Comparison of ENCODE assay signal across 18 mouse cellular contexts in genomic region chr9:43273735-43274134, GRCm38 (mm10). TPM values are rescaled to one million over a fixed set of nuclear protein-coding genes. Genes with fewer than 3 reads are reported as not detected.
DNase-seq lines count a peak whose midpoint lies in the region; TF ChIP-seq lines count a peak whose summit lies in the region.
"Had no signal": no experiment of that assay in that cellular context is flagged by ENCODE, and none has a peak within 500 bp of the region (broad histone marks: within the 10 kb centered on the region; RNA-seq: fewer than 3 reads in every experiment).

No protein-coding gene starts in this region.

- TF ChIP-seq POLR2A in heart, adult 2 months (IDR thresholded peaks at IDR 0.05; ENCODE audit: insufficient read depth, low read depth, low read length), result no peak

- peaks cover 2% of the 10 kb centered on the region; the same call in 1 of the 2 replicates for H3K27me3 ChIP-seq in heart, adult 2 months (ENCODE audit: control insufficient read depth, insufficient read depth, low read length)
- H3K27me3 ChIP-seq in limb, embryonic 10.5 days (ENCODE audit: low read depth, poor library complexity, severe bottlenecking), result peaks cover 27% of the 10 kb centered on the region

- peak in 1 of 2 experiments; percentile 56 for DNase-seq in heart, adult 2 months
- DNase-seq in heart, adult 8-10 months (ENCODE audit: low spot score), result no peak
- DNase-seq in gastrocnemius, adult 8-10 months (ENCODE audit: low spot score in 2 of 2), result peak; percentile 42 to 57
- DNase-seq in limb, embryonic 10.5 days (ENCODE audit: low spot score), result no peak
- DNase-seq in right cerebral cortex, postnatal 10 days (ENCODE audit: low spot score in 2 of 2), result no peak
- DNase-seq in urinary bladder, postnatal 10 days (ENCODE audit: low spot score), result no peak
- DNase-seq: adrenal gland, postnatal 36 days; cerebellum, postnatal 14 days; forebrain, postnatal 0 days; left cerebral cortex, postnatal 4 days; liver, embryonic 13.5 days; lung, postnatal 10 days; midbrain, embryonic 14.5 days had no signal

- WGBS in heart, adult 2 months, result 54% methylated on average over 9 of the region's 9 CpGs
- WGBS in limb, embryonic 10.5 days, result 86% methylated on average over 9 of the region's 9 CpGs

- H3K79me2 ChIP-seq in heart, adult 2 months (replicated peaks; ENCODE audit: control insufficient read depth, insufficient read depth, low read length), result no peaks in the 10 kb centered on the region

- no peaks in the 10 kb centered on the region for H3K36me3 ChIP-seq in heart, adult 2 months (ENCODE audit: control insufficient read depth, insufficient read depth, low read length)
- H3K36me3 ChIP-seq in limb, embryonic 10.5 days, result no peaks in the 10 kb centered on the region
- H3K36me3 ChIP-seq: liver, embryonic 13.5 days; neural tube, embryonic 15.5 days had no signal

- H3K4me3 ChIP-seq in heart, adult 2 months, result no peak overlapping the region
- no peak overlapping the region for H3K4me3 ChIP-seq in brown adipose tissue, adult 24 weeks (ENCODE audit: insufficient read depth, low read depth, low read length)
- H3K4me3 ChIP-seq in limb, embryonic 10.5 days, result no peak overlapping the region
- H3K4me3 ChIP-seq: liver, embryonic 13.5 days; myocyte; neural tube, embryonic 15.5 days had no signal

- intact Hi-C loops in heart, adult 2 months (cut with DNase I), result no loop called here

- H3K27ac ChIP-seq in heart, adult 2 months, result peak overlapping the region; percentile 33
- H3K27ac ChIP-seq in brown adipose tissue, adult 24 weeks (replicated peaks; ENCODE audit: low read depth, low read length), result peak overlapping the region; percentile 28; the same call in 1 of the 2 replicates
- 0 out of 2 replicates have a peak overlapping the region, but pooled peaks have one; percentile 9 for H3K27ac ChIP-seq in limb, embryonic 10.5 days
- H3K27ac ChIP-seq: liver, embryonic 13.5 days; neural tube, embryonic 15.5 days had no signal

- H3K9ac ChIP-seq in heart, adult 2 months (ENCODE audit: low read depth, low read length), result no peak overlapping the region
- H3K9ac ChIP-seq: forebrain, postnatal 0 days; liver, embryonic 13.5 days; neural tube, embryonic 15.5 days had no signal

- no peak for TF ChIP-seq EP300 in heart, adult 2 months (IDR thresholded peaks at IDR 0.05; ENCODE audit: insufficient read depth, low read depth, low read length)

- H3K4me1 ChIP-seq in heart, adult 2 months (ENCODE audit: control insufficient read depth, insufficient read depth, low read length), result no peaks in the 10 kb centered on the region
- H3K4me1 ChIP-seq in brown adipose tissue, adult 24 weeks (ENCODE audit: control insufficient read depth, insufficient read depth, insufficient read length, low read length), result no peaks in the 10 kb centered on the region
- peaks cover 41% of the 10 kb centered on the region for H3K4me1 ChIP-seq in limb, embryonic 10.5 days

- H3K9me3 ChIP-seq in limb, embryonic 10.5 days (replicated peaks), result no peaks in the 10 kb centered on the region
- H3K9me3 ChIP-seq: liver, embryonic 13.5 days; neural tube, embryonic 15.5 days had no signal

- no peak for TF ChIP-seq CTCF in heart, adult 2 months (IDR thresholded peaks at IDR 0.05)

RNA-seq across cellular contexts. Expression of gene Oaf, which starts 34.0 kb away (rescaled TPM):
- total RNA-seq in heart, adult 2 months (2021), result 10 to 100 TPM in 1 of 2 experiments, 1 to 10 TPM in 1; 6.8 to 11.8 TPM
- 15.1 and 24.0 TPM in 2 replicates for polyA plus RNA-seq in heart, adult 2 months (2012; rRNA removed)
- 10 to 100 TPM in 1 of 4 experiments, 1 to 10 TPM in 3; 8.9 to 10.2 (median 9.0) TPM for total RNA-seq in heart, adult 8-10 months (2022)
- 20.8 and 29.8 TPM in 2 replicates for polyA plus RNA-seq in brown adipose tissue, adult 24 weeks (2012; ENCODE audit: insufficient read depth, insufficient read length, missing spikeins)
- total RNA-seq in gastrocnemius, adult 8-10 months (2022), result 1 to 10 TPM; 2.7 to 5.9 (median 4.8) TPM
- 68.6 and 87.4 TPM in 2 replicates for polyA plus RNA-seq in limb, embryonic 10.5 days (2016; fragmentation: Nextera tagmentation; extraction: Ambion mirVana)

RNA-seq across cellular contexts. Expression of gene Trim29, which starts 36.9 kb away (rescaled TPM):
- under 1 TPM; 0.08 to 0.11 TPM for total RNA-seq in heart, adult 2 months (2021)
- 0.33 TPM in 1 of 2 replicates, not detected in the other for polyA plus RNA-seq in heart, adult 2 months (2012; rRNA removed)
- not detected for total RNA-seq in heart, adult 8-10 months (2022)
- 0.52 TPM in 1 of 2 replicates, not detected in the other for polyA plus RNA-seq in brown adipose tissue, adult 24 weeks (2012; ENCODE audit: insufficient read depth, insufficient read length, missing spikeins)
- total RNA-seq in gastrocnemius, adult 8-10 months (2022), result not detected
- polyA plus RNA-seq in limb, embryonic 10.5 days (2016; fragmentation: Nextera tagmentation; extraction: Ambion mirVana), result 5.8 and 5.9 TPM in 2 replicates
- total RNA-seq: forebrain, postnatal 0 days; left cerebral cortex, postnatal 4 days; megakaryocyte, adult 5-6 weeks had no signal
- polyA plus RNA-seq: inflammation-experienced regulatory T-cells, adult 6 months; midbrain, embryonic 14.5 days had no signal

Comparison
In these comparisons a context has a peak if more than half of its experiments do, and no peak if none do; other contexts are left out.
1. DNase-seq: peak in gastrocnemius, adult 8-10 months (2 of 2); none in heart, adult 8-10 months (single experiment), limb, embryonic 10.5 days (single experiment), right cerebral cortex, postnatal 10 days (0 of 2) and urinary bladder, postnatal 10 days (single experiment).
2. Peak in every context shown above with its lines, with median percentiles within 50 percentile points of each other: H3K27ac ChIP-seq.